Mouse (Mus musculus) limb, embryonic 14.5 days (tissue): ENCODE results near the gene Lgi4. TPM values are rescaled to one million over a fixed set of nuclear protein-coding genes. Genes with fewer than 3 reads are reported as not detected.

Experiments
- ATAC-seq: fragments of 200-750 bp; cut with Nextera tagmentation; 2 replicates; pipeline ENCODE4 v1.8.0; 2017; ENCODE audit warnings: low read depth, moderate number of reproducible peaks, moderate TSS enrichment; ENCODE audit not compliant: low FRiP score
- DNase-seq: peaks from one replicate; pipeline ENCODE4 v3.0.0-alpha.2; 2015; ENCODE audit warnings: low spot score
- H3K27ac ChIP-seq: fragments of 300-500 bp; sonication (generic); replicated peaks from 2 replicates; pipeline ENCODE4 v1.5.1; 2014; ENCODE audit warnings: low read depth, mild to moderate bottlenecking, low read length, moderate library complexity, mixed read lengths
- H3K27me3 ChIP-seq: fragments of 300-500 bp; sonication (generic); 2 replicates; pipeline ENCODE4 v1.6.1; 2014; ENCODE audit warnings: low read length, mixed read lengths; ENCODE audit not compliant: control insufficient read depth, insufficient read depth
- H3K36me3 ChIP-seq: fragments of 300-500 bp; sonication (generic); 2 replicates; pipeline ENCODE4 v1.6.1; 2014; ENCODE audit warnings: mild to moderate bottlenecking, low read length, moderate library complexity, mixed read lengths; ENCODE audit not compliant: control insufficient read depth, insufficient read depth
- H3K4me1 ChIP-seq: fragments of 300-500 bp; sonication (generic); 2 replicates; pipeline ENCODE4 v1.6.1; 2014; ENCODE audit warnings: antibody characterized with exemption, low read length, mixed read lengths; ENCODE audit not compliant: control insufficient read depth, insufficient read depth
- H3K4me2 ChIP-seq: fragments of 300-500 bp; sonication (generic); replicated peaks from 2 replicates; pipeline ENCODE4 v1.6.1; 2014; ENCODE audit warnings: low read depth, mild to moderate bottlenecking, low read length, moderate library complexity; ENCODE audit not compliant: severe bottlenecking
- H3K4me3 ChIP-seq: fragments of 300-500 bp; sonication (generic); replicated peaks from 2 replicates; pipeline ENCODE4 v1.5.1; 2014; ENCODE audit warnings: low read length
- H3K9ac ChIP-seq: fragments of 300-500 bp; sonication (generic); 2 replicates; pipeline ENCODE4 v1.6.1; 2014; ENCODE audit warnings: mild to moderate bottlenecking, low read depth, low read length, moderate library complexity; ENCODE audit not compliant: severe bottlenecking
- H3K9me3 ChIP-seq: fragments of 300-500 bp; sonication (generic); 2 replicates; pipeline ENCODE4 v1.6.1; 2016; ENCODE audit warnings: low read length; ENCODE audit not compliant: control insufficient read depth
- POLR2A ChIP-seq: fragments of 200-500 bp; IDR thresholded peaks from 2 replicates; pipeline ENCODE4 v1.8.0; 2012; ENCODE audit warnings: inconsistent platforms, mild to moderate bottlenecking, moderate library complexity, borderline replicate concordance; ENCODE audit not compliant: insufficient read depth, insufficient read length; ENCODE audit errors: extremely low read depth
- WGBS: fragments of 180-500 bp; shearing (Covaris S2); extraction: QIAGEN DNeasy Blood & Tissue Kit; methylation state at CpG from one replicate; pipeline ENCODE4 v1.1.7; 2014; 5-methylcytosine and 5-hydroxymethylcytosine counted together
- polyA plus RNA-seq, 2 experiments: library from polyadenylated mRNA; depleted of rRNA in 1 of 2; stranded (reverse) in 1 of 2; unstranded in 1 of 2; fragments of >200 nt; fragmentation: Nextera tagmentation in 1 of 2; extraction: Ambion mirVana in 1 of 2; gene quantifications; 2 replicates each; pipeline versions ENCODE4 v1.2.1 to v1.2.3; 2012 to 2014

Gene Lgi4
- polyA plus RNA-seq, 2 experiments = 1.1 to 2.0 TPM

GRCm38 (mm10) chr7:31031731-31032130 lies 27.4 kb upstream of the Lgi4 start:
- Histone ChIP-seq H3K4me2 (no peak overlapping the region), H3K4me1 (no peaks in the 10 kb centered on the region; the same call in 1 of the 2 replicates), H3K27me3 (no peaks in the 10 kb centered on the region), H3K36me3 (no peaks in the 10 kb centered on the region), H3K9me3 (no peaks in the 10 kb centered on the region), H3K9ac (no peak overlapping the region), H3K4me3 (no peak overlapping the region), H3K27ac (no peak overlapping the region)
- TF ChIP-seq POLR2A = no peak
- ATAC-seq (no peak), DNase-seq (no peak)
- 80% methylated on average over 7 of the region's 7 CpGs for WGBS

DNA sequence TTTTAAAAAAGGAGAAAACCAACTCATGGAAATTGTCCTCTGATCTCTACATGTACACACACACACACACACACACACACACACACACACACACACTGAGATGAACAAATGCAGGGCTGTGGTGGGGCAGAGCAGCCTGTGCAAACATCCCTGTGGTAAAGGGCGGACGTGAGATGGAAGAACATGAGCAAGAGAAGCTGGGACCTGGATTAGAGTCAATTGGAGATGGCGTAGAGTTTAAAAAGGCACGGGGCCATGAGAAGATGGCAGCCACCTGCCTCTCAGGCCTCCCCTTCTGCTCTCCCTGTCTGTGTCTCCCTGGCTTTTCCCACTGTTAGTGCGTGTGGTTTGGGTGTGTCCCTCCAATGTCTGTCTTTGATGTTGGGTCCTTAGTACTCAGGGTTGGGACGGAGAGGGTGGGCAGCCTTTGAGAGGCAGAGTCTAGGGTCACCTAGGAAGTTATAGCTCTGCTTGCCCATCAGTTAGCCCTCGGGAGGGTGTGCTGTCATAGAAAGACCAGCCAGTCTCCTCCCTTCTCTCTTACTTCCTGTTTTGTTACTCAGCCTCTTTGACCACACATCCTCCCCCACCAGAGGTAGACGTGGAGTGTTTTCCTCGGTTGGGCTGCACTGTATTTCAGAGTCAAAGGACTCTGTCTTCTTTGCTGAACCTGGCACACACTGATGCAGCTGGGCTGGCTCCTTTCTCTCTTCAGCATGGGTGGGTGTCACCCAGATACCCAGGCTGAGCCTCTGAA lies 25.6 kb upstream of the Lgi4 start:
- DNase-seq = no peak
- H3K4me2 ChIP-seq = no peak overlapping the region
- H3K36me3 ChIP-seq = no peaks in the 10 kb centered on the region
- H3K4me1 ChIP-seq = no peaks in the 10 kb centered on the region; the same call in 1 of the 2 replicates
- ATAC-seq = no peak
- no peak for TF ChIP-seq POLR2A
- H3K27me3 ChIP-seq = no peaks in the 10 kb centered on the region
- H3K9ac ChIP-seq = no peak overlapping the region
- H3K9me3 ChIP-seq = no peaks in the 10 kb centered on the region
- 59% methylated on average over 9 of the region's 9 CpGs for WGBS
- H3K4me3 ChIP-seq = no peak overlapping the region
- H3K27ac ChIP-seq = no peak overlapping the region

DNA sequence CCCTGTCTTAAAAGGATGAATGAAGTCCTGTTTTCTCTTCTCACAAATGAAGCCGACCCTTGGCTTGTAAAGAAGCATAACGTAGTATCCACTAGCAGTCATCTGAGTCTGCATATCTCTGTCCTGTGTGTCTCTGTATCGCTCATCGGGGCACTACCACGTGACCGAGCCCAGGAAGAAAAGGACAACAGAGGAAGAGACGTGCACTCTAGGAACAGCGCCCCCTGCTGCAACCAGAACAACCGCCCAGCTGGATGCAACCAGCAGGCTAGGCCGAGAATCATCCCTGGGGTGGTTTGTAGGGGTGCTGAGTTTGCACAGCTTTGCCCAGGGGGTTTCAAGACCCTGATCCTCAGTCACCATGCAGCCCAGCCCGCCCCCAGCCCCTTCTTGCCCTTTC lies 24.4 kb upstream of the Lgi4 start:
- H3K4me3 ChIP-seq = no peak overlapping the region
- no peak overlapping the region for H3K9ac ChIP-seq
- no peak for TF ChIP-seq POLR2A
- H3K27ac ChIP-seq = no peak overlapping the region
- H3K4me2 ChIP-seq = no peak overlapping the region
- ATAC-seq (no peak), DNase-seq (no peak)
- WGBS = 70% methylated on average over 11 of the region's 11 CpGs
- no peaks in the 10 kb centered on the region; the same call in 1 of the 2 replicates for H3K4me1 ChIP-seq
- no peaks in the 10 kb centered on the region for H3K27me3 ChIP-seq
- no peaks in the 10 kb centered on the region for H3K9me3 ChIP-seq
- no peaks in the 10 kb centered on the region for H3K36me3 ChIP-seq

GRCm38 (mm10) chr7:31035291-31035690 lies 23.9 kb upstream of the Lgi4 start:
- no peak for TF ChIP-seq POLR2A
- no peak overlapping the region for H3K9ac ChIP-seq
- no peak overlapping the region for H3K4me2 ChIP-seq
- H3K27ac ChIP-seq = no peak overlapping the region
- no peaks in the 10 kb centered on the region; the same call in 1 of the 2 replicates for H3K4me1 ChIP-seq
- no peaks in the 10 kb centered on the region; the same call in 1 of the 2 replicates for H3K27me3 ChIP-seq
- no peaks in the 10 kb centered on the region for H3K36me3 ChIP-seq
- no peak overlapping the region for H3K4me3 ChIP-seq
- DNase-seq (no peak), ATAC-seq (no peak)
- no peaks in the 10 kb centered on the region for H3K9me3 ChIP-seq
- 86% methylated on average over 11 of the region's 11 CpGs for WGBS

- Histone ChIP-seq H3K36me3 (no peaks in the 10 kb centered on the region), H3K27ac (no peak overlapping the region), H3K4me3 (no peak overlapping the region), H3K9ac (no peak overlapping the region), H3K27me3 (peaks cover 10% of the 10 kb centered on the region; the same call in 1 of the 2 replicates), H3K9me3 (no peaks in the 10 kb centered on the region), H3K4me1 (peaks cover under 1% of the 10 kb centered on the region; the same call in 1 of the 2 replicates), H3K4me2 (no peak overlapping the region)
- ATAC-seq (no peak), DNase-seq (no peak)
- TF ChIP-seq POLR2A = no peak
- WGBS = 86% methylated on average over 7 of the region's 7 CpGs
Observed at GRCm38 (mm10) chr7:31036917-31037316, 22.2 kb upstream of the Lgi4 start.
